Mouse (Mus musculus) ovary, postnatal 14 days (tissue): ENCODE data around the gene Rnf187.
A peak's percentile ranks its signal among the peaks of the same experiment; 100 is the strongest.
"Not testable (repeated sequence)": the region's sequence is repeated elsewhere in the genome, so short reads cannot be mapped to it uniquely, and the experiment has no call there.

ENCODE experiments used
- DNase-seq: peaks from one replicate; pipeline ENCODE4 v3.0.0; 2022; ENCODE audit warnings: low spot score

Gene Rnf187

GRCm38 (mm10) chr11:58965001-58965760 lies 26.5 kb upstream of the Rnf187 start:
- no peak for DNase-seq

GRCm38 (mm10) chr11:58964216-58964615 lies 25.5 kb upstream of the Rnf187 start:
- no peak for DNase-seq

- no peak for DNase-seq
Measured at GRCm38 (mm10) chr11:58963543-58963942, 24.8 kb upstream of the Rnf187 start.

- DNase-seq, result no peak
Measured at GRCm38 (mm10) chr11:58961364-58962177, 22.9 kb upstream of the Rnf187 start.

- DNase-seq, result peak; percentile 36
Measured at GRCm38 (mm10) chr11:58959921-58960465, 21.3 kb upstream of the Rnf187 start.

GRCm38 (mm10) chr11:58959186-58959825 lies 20.6 kb upstream of the Rnf187 start:
- no peak for DNase-seq

- DNase-seq, result no peak
Measured at GRCm38 (mm10) chr11:58958536-58958935, 19.8 kb upstream of the Rnf187 start.

GRCm38 (mm10) chr11:58957226-58957914 lies 18.7 kb upstream of the Rnf187 start:
- no peak for DNase-seq

GRCm38 (mm10) chr11:58955868-58956257 lies 17.1 kb upstream of the Rnf187 start:
- DNase-seq, result no peak

GRCm38 (mm10) chr11:58955143-58955867 lies 16.6 kb upstream of the Rnf187 start:
- DNase-seq, result no peak

- peak; percentile 74 for DNase-seq
Measured at GRCm38 (mm10) chr11:58954420-58955142, 15.9 kb upstream of the Rnf187 start, which contains the start of the genes Hist3h2a and Trim17. Gene Hist3h2a, plus strand, starts transcription at chr11:58954685. Gene Trim17, plus strand, starts transcription at chr11:58954685.

- not testable (repeated sequence) for DNase-seq
Measured at GRCm38 (mm10) chr11:58954170-58954419, 15.4 kb upstream of the Rnf187 start.

- DNase-seq, result no peak
Measured at GRCm38 (mm10) chr11:58953351-58954169, 14.8 kb upstream of the Rnf187 start.

GRCm38 (mm10) chr11:58951210-58951609 lies 12.5 kb upstream of the Rnf187 start:
- no peak for DNase-seq

GRCm38 (mm10) chr11:58949480-58950431 lies 11.0 kb upstream of the Rnf187 start:
- no peak for DNase-seq

- no peak for DNase-seq
Measured at GRCm38 (mm10) chr11:58948542-58949479, 10.1 kb upstream of the Rnf187 start, which contains the start of gene Hist3h2ba. Gene Hist3h2ba, plus strand, starts transcription at chr11:58948920.

GRCm38 (mm10) chr11:58947798-58948528 lies 9.2 kb upstream of the Rnf187 start:
- no peak for DNase-seq
